Mouse (Mus musculus) heart, postnatal 36 days (tissue): ENCODE results near the gene Ufm1. TPM values are rescaled to one million over a fixed set of nuclear protein-coding genes. Genes with fewer than 3 reads are reported as not detected.

Experiments used
- DNase-seq, 2 experiments: peaks; one replicate each; pipeline ENCODE4 v3.0.0; 2021 to 2022
- intact Hi-C: fragments of 180-260 bp; cut with DNase I; formaldehyde crosslinking; loops from one replicate; pipeline ENCODE4 v1.15.1; 2025
- total RNA-seq, 2 experiments: library from RNA; stranded (reverse); gene quantifications; 2 replicates each; pipeline ENCODE4 v1.2.3; 2021

The Ufm1 gene
- 10 to 100 TPM; 47.1 to 48.8 TPM for total RNA-seq

DNA sequence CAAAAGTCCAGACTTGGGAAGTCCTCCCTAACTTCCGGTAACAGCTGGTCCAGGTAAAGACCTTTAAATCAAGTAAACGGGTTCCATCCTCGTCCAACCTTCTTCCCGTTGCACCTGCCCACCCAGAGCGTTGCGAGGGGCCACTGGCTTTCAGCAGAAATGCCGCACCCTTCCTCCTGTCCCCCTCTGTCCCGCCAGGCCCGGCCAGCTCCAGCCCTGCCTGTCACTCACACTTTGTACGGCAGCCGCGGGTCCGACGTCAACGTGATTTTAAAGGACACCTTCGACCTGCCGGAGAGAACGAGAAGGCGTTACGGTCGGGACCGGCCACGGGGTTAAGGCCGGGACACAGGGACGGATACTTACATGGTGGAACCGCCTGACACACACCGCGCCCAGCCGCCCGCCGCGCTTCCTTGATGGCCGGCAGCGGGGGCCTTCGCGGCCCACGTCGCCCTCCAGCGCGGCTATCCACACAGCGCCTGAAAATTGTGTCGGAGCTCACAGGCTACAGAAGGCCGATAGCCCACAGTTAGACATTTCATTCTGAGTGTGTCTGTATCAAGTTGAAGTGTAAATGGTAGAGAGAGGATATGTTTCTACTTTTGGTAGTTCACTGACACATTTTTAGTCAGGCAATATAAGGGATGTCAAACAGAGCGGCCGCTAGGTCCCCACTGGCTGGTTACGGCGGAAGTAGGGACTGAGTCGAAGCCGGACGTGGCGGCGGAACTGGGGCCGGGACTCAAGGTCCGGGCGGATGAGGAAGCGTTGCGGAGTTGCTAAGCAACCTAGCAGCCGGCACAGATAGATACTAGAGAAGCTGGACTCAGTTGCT is at the start of gene Ufm1:
Ufm1 (minus strand) TSS at position 448 of the 838 bp plus-strand sequence.
- peak; percentile 90 to 92 for DNase-seq
- intact Hi-C loops, result loop anchor here (10.0 kb wide), 1 partner anchor 821 kb away; no protein-coding TSS in a partner anchor

DNA sequence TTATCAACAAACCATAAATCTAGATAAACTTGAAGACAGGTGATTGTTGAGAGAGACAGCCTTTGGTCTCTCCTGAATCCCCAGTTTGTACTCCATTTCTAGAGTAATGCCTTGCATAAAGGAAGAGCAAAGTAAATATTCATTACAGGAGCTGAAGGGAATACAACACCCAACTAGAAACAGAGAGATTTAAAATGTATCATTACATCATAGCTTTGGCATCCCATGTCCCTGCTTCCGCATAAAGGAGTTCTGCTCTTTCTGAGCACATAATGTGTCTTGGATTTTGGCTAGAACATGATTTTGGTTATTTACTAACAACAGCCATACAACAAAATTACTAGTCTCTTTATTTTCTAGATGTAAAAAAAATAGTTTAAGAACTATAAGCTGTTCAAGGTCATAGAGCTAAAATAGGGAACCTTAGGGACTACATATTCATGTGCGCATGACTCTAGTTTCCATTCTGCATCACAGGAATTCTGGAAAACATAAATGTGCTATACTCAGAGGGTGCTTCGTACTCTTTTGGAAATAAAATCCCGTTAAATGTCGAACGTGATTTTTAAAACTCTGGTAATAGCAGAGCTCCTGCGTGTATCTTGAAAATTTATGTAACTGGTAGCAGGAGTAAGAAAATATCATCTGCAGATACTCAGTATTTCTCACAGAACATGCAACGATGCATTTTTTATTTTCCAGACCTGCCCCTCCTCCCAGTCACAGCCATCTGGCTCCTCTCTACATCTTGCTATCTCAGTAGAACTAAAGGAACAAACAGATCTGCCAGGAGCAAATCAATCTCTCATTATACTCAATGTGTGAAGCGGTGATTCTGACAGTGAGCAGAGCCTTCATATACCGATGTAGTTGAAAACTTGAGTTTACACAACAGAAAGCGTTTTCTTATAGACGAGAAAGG is 27.2 kb upstream of the Ufm1 start:
- intact Hi-C loops, result no loop called here
- DNase-seq, result no peak

DNA sequence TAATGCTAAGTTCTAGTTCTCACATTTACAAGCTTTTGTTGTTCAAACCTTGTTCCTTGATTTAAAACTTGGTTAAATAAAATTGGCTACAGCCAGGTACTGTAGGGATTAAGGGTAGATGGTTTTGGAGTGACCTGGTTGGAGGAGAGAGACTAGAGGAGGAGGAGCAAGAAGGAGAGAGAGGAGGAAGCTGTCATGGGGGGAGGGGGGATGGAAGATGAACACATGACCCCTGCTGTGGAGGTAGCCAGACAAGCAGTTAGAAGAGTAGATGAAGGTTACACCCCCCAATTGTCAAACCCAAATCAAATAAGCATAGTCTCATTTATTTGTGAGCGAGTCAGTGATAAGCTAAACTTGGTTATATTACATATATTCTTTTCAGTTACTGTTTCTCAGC is 8.0 kb upstream of the Ufm1 start:
- no peak for DNase-seq
- intact Hi-C loops, result no loop called here

DNA sequence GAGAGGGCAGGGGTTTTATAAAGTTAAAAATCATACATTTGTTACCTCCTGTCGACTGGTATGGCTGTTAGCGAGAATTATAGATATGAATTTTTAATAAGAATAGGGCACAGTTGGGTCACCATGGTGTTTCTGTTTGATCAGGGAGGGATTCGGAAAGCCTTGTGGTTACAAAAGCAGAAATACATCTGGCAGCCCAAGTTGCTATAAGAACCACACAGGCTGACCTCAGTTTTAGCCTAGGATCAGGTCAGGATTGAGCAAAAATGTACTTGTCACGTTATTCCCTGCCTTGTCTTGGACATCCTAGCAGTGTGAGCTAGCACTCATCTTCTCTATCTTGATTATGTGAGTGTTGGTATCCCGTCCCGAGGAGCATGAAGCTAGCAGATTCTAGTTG is 6.9 kb upstream of the Ufm1 start:
- intact Hi-C loops, result no loop called here
- no peak for DNase-seq

DNA sequence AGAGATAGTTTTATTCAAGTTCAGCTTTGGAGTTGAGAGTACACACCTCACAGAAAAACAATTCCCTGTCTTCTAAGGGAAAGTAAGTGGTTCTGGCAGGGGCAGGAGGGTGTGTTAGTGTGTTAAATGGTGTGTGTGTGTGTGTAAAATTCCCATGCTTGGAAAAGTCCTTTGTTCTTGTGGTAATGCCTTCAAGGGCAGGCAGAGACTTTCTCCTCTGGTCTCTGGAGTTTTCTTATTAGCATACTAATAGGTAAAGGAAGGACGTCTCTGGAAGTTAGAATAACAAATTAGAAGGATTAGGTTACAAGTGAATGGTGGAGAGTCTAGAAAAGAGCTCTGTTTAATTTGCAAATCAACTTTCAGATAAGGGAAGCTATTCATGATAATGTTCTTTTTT is 5.6 kb upstream of the Ufm1 start:
- DNase-seq, result no peak
- intact Hi-C loops, result loop anchor here (10.0 kb wide), 1 partner anchor 816 kb away; no protein-coding TSS in a partner anchor

DNA sequence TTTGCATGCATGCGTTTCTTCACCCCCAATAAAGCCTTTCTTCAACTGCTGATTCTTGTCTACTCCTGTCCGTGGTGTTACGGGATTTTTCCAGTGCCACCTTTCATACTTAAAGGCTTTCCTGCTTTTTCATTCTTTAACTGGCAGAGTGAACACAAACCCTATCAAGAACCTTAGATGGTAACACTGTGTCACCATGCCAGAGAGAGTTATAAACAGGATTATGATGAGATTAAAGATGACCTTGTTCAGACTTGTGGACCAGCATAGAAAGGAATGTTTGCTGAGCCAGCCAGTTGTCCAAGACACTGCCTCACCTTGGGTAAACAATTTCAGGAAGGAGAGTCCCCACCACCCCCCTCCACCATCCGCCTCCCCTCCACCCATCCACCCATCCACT is 4.6 kb upstream of the Ufm1 start:
- DNase-seq, result no peak
- intact Hi-C loops, result loop anchor here (10.0 kb wide), 1 partner anchor 817 kb away; no protein-coding TSS in a partner anchor

DNA sequence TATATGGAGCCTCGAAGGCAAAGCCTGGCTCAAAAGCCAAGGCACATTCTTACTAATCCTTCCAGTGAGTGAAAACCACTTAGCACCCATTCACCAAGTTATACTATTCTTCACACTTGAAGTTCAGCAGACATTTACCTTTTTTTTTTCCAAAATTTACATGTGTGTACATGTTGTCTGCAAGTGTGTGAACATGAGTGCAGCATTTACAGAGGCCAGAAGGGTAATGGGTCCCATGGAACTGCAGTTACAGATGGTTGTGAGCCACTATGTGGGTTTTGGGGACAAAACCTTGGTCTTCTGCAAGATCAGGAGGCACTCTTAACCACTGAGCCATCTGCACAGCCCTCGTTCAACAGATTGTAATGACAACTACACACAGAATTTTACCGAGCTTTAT is 8.8 kb downstream of the Ufm1 start:
- no peak for DNase-seq
- intact Hi-C loops, result no loop called here

DNA sequence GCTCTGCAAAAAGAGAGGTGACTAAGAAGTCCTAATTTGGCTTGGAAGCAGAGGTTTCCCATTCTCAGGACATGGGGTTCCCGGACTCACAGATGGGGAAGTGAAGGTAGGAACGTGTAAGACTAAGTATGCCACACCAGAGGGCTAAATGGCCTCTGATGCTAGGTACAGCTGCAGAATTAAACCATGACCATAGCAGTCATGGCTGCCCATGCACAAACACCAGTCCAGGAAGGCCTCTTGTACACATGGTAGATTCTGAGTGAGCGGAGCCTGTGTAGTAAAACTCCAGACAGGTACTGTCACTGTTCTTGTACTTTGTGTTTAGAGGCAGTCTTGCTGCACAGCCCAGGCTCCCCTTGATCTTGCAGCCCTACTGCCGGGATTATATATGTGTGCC is 9.4 kb downstream of the Ufm1 start:
- no peak for DNase-seq
- intact Hi-C loops, result no loop called here

DNA sequence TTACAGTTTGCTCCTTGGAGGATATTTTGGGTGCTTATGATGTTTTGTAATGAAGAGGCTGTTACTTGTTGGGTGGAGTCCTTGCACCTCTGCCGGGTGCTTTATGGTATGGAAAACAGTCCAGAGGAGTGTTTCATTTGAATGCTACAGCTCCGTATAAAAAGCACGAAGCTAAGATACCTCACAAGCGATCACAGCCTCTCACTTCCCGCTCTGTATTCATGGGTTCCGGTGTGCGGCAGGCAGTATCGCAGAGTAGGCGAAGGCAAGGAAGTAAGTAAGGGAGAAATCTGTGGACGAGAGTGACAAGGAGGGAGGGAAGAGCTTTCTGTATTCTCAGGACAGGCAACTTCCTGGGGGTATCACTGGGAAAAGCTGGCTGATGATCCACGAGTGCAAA is 15.4 kb downstream of the Ufm1 start:
- intact Hi-C loops, result no loop called here
- DNase-seq, result no peak

DNA sequence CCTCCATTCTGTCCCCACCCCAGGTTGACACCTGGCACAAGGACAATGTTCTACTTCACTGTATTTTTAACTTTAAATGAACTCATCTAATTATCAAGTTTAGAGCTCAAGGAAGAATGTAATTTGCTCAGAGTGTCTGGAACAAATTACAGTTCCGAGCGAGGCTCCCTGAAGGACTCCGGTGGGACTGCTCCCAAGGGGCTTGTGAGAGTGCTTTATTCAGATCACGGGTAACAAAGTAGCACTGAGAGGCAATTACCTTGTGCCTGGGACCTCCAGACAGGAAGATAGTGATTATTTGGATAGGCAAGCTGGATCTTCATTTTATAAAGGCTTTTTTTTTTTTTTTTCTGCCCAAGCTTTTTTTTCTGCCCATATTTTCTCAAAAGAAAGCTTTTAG is 15.9 kb downstream of the Ufm1 start:
- intact Hi-C loops, result no loop called here
- no peak for DNase-seq

DNA sequence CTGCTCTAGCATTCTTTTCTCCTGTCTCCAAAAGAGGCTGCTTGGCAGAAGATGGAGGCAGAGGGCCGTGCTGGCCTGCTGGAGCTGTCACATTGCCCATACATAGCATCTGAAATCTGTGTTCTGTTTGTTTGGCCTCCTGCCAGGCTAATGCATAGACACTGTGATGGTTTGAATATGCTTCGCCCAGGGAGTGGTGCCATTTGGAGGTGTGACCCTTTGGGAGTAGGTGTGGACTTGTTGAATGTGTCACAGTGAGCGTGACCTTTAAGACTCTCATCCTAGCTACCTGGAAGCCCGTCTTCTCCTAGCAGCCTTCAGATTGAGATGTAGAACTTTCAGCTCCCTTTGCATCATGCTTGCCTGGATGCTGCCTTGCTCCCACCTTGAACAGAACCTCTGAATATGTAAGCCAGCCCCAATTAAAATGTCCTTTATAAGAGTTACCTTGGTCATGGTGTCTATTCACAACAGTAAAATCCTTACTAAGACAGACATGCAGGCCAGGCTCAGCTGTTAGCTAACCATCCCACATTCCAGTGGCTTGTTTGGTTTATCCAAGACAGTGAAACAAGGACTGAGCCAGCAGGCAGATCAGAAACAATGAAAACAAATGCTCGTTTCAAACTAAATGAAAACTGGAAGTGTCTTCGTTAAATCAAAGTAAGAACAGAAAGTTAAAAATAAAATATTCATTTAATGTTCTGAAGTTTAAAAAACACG is 17.3 kb downstream of the Ufm1 start:
- intact Hi-C loops, result no loop called here
- no peak for DNase-seq

DNA sequence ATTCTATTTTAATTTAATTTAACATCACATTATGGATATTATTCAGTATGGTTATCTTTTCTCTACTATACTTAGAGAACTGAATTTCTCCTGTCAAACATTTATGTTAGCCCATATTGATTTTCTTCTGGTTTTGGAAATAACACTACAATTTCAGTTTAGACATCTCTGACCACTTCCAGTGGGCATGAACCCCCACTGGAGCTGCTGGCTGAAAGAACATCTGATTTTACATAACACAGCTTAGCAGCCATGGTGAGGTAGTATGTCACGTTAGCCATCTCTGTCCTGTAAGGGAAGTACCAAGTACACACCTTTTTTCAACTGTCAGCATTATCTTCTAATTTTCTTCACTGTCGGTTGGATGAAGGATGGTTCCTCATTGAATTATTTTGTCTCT is 18.8 kb downstream of the Ufm1 start, which contains the start of gene Gm10985:
Gm10985 (plus strand) TSS at position 301 of the 400 bp plus-strand sequence.
- intact Hi-C loops, result no loop called here
- DNase-seq, result no peak

DNA sequence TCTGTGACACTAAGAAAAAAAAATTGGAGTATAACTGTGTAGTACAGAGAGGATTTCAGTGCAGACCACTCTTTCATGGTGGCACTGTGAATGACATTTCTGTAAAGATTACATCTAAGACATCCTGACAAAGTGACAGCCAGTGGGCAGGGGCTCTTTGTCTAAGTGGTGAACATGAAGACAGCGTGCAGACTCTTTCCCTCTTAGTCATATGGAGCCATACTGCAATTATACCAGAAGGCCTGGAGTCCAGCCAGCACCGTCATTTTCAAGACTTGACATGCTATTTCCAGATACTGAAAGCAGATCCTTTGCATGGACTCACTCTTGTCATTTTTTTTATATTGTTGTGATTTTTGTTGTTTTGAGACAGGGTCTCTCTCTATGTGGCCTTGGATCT is 29.4 kb downstream of the Ufm1 start:
- intact Hi-C loops, result no loop called here
- DNase-seq, result no peak

DNA sequence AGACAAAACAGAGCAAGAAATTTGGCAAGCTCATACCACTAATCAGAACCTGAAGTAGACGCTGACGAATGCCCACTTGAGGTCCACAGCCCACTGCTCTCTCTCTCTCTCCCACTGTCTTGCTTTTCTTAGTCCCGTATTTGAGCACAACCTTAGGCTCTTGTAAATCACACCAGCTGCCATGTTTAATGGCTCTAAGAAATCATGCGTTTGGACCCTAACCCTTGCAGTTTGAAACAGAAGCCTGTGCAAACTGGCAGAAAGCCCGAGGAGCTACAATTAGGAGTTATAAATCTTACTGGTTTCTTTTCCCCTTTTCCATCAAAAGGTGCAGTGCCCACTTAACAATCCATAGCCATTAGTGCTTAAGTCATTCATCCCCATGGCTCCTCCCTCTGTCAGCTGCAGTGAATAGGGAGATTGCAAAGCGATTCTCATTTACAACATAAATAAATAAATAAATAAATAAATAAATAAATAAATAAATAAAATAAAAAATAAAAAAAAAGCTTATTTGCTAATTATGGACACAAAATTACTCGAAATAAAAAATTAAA is 50.1 kb downstream of the Ufm1 start:
- DNase-seq, result no peak
- intact Hi-C loops, result no loop called here

Other genes starting within 250 kb of the Ufm1 start
- gene Frem2, start 206.5 kb downstream of the Ufm1 start, total RNA-seq, result 10 to 100 TPM in 1 of 2 experiments, 1 to 10 TPM in 1; 6.2 to 10.1 TPM
- gene Gm10985, start 18.7 kb downstream of the Ufm1 start, total RNA-seq, result not detected